Mouse (Mus musculus): ENCODE data around the gene Epsti1.

Gene Epsti1

DNA sequence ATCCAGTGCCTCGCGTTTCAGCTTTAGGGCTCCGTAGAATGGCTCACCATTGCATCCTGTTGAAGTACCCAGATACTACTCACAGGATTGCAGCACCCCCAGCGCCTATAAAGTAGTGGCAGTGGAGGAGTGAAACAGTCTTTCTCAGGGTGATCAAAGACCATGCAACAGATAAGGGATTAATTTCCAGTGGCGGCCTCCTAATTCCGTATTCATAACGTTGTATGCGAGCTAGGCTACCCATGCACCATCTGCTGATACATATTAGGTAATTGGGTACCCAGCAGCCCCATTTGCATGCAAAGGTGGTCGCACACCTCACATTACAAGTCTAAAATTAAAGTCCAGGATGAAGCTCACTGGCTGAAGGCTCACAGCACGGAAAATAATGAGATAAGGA lies 21.4 kb downstream of the Epsti1 start:
- no peak for DNase-seq

DNA sequence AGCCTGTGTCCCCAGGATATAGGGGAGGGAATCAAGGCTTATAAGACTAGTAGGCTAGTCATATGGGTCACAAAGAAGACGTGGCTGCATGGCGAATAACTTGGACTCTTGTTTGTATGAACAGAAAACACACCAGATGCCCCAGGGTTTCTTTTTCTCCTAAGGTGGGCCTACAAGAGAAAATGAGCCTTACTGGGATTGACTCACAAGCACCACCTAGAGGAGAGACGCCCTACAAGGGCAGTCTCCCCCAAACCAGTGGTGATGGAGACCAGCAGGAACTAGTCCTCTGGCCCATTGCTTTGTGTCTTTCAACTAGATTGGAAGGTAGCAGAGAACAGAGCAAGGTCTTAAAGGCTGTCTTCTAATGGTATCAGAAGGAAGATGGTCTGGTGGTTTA lies 22.7 kb downstream of the Epsti1 start:
- peak; percentile 40 for DNase-seq

DNA sequence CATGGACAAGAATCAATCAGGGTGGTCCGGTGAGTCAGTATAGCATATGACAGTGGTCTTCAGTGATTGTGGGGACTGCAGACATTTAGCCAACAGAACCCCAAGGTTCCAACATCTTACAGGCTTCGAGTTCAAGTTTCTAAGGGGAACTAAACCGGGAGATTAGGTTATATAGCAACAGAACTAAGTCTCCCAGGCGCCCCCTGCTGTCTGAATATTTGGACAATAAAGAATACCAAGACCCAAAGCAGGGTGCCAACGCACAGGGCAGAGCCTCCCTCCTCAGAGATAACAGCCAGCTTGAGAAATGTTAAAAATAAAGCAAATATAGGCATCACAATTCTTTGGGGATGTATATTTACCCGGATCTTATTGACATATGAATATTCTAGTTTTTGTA lies 24.0 kb downstream of the Epsti1 start:
- peak; percentile 91 for DNase-seq

DNA sequence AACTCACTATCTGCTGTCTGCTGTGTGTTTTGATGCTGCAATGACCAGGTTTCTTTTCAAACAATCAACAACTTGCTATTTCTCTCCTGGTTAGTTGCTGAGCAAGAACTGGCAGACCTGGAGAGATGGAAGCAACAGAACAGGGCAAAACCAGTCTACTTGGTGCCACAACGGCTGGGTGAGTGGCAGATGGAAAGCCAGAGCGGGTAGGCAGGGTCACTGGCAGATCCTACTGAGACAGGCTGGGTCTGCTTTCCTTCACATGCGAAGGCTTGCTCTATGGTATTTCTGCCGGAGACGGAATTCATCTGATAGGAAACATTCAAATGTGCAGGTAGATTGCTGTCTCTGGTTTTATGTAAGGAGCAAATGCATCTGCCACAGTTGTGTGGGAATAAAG lies 24.6 kb downstream of the Epsti1 start:
- no peak for DNase-seq

DNA sequence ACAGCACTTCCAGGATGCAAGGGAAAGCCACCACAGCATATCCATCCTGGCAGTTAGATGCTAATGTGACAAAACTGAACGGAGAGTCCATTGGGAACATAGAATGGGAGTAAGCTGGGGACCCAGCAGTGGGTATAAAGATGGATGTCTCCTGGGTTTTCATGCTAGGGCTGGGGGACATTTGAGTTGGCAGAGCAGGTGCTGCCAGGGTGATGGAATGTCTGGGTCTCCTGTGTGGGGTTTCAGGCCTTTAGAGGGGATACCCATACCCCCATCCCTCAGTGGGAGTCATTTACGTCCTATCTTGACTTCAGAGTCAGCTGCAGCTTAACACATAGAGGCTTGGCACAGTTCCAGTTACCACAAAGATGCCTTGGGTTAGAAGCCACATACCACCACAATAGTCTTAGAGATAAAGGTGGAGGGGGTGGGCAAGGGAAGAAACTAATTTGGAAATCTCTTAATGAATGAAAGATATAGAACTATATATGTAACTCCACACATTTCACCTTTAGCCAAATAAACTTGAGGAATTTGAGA lies 25.2 kb downstream of the Epsti1 start:
- no peak for DNase-seq

DNA sequence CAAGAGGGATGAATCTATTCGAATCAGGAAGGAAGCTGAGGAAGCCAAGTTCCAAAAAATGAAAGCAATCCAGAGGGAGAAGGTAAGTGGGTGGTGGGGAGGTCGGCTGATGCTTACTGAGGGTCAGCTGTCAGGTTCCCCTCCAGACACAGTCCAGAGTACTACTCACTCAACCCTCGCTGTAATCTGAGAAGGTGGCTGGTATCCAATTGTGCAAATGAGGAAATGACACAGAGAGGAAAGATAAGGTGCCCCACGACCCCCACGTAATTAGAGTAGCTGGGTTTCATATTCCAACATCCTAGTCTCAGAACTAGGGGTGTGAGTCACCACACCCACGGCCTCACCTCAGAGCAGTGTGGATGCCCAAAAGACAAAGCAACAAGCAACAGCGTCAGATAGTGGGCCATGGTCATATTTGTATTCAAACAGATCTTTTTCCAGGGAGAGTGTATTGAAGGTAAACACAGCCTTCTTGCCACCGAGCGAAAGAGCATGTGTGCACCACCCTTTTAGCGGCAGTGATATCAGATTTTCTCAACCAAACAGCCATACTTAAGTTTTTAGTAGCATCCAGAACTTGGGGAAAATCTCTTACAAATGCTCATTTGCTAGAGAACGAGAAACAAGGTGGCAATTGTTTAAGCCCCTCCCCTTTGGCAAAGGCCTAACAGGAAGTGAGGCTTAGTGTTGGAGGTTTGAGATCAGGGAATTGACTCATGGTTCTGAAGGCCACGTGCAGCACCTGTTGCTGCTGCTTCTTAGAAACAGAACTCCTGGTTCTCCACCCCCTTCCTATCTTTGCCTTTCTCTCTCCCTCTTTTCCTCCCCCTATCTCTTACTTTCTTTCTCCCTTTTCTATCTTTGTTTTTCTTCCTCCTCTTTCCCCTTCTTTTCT lies 28.4 kb downstream of the Epsti1 start:
- DNase-seq, result no peak

DNA sequence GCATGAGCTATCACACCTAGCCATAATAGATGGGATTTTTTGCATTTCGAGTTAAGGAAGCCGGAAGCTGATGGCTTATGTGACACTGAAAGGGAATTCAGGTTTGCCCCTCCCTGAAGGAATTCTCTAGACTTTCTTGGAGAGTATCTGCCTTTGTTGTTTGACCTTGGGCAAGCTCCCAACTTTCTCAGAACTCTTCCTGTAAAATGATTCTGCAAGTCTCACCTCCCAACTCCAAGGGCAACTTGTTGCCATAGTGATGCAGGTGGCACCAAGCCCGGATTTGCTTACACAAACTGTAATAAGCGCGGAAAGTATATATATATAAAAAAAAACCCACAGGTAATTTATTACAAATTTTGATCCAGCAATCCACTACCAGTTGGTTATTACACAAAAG lies 29.2 kb downstream of the Epsti1 start:
- DNase-seq, result peak; percentile 65

DNA sequence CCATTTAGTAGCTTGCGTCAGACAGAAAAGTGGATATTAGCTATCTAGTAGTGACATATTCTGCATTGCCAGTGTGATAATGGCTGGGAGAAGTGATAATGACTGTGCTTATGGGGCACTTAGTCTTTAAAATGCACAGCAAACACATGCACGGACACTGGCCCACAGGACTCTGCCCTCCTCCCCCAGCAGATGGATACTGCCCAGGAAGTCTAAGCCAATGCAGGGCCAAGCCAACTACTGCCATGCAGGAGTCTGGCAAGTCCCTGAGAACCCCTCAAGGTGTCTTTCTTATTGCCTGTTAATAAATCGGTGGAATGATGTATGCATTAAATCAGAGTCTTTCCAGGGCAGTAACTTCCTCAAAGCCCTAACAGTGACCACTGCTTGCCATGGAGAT lies 30.4 kb downstream of the Epsti1 start:
- DNase-seq, result no peak

DNA sequence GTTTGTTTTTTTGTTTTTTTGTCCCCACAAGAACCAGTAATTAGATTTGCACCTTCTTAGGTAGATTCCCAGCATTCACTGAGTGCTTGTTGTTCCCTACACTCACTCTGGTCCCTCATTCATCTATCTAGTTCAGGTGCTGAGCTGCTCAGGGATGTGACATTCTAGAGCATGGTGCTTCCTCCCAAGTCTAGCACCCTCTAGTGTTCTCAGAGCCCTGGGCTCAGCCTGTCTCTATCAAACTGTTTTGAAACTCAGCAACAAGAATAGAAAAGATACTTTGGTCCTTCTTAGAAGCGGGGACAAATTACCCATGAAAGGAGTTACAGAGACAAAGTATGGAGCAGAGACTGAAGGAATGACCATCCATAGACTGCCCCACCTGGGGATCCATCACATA lies 37.1 kb downstream of the Epsti1 start:
- no peak for DNase-seq

DNA sequence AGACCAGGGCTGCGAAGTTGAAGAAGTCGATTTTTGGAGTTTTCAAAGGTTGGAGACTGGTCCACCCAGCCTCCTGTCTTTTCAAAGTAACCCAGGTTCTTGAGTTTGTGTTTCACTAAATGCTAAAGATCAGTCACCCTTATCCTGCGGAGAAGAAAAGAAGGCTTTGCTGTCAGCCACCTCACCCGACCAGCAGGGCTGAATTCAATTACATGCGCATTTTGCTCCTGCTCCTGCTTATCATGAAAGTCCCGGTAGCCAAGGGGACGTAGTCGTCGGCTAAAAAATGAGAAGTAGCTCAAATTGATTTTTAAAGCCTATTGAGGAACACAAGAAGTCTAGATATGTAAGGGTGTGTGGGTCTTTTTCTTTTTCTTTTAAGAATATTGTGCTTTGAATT lies 38.2 kb downstream of the Epsti1 start:
- no peak for DNase-seq

DNA sequence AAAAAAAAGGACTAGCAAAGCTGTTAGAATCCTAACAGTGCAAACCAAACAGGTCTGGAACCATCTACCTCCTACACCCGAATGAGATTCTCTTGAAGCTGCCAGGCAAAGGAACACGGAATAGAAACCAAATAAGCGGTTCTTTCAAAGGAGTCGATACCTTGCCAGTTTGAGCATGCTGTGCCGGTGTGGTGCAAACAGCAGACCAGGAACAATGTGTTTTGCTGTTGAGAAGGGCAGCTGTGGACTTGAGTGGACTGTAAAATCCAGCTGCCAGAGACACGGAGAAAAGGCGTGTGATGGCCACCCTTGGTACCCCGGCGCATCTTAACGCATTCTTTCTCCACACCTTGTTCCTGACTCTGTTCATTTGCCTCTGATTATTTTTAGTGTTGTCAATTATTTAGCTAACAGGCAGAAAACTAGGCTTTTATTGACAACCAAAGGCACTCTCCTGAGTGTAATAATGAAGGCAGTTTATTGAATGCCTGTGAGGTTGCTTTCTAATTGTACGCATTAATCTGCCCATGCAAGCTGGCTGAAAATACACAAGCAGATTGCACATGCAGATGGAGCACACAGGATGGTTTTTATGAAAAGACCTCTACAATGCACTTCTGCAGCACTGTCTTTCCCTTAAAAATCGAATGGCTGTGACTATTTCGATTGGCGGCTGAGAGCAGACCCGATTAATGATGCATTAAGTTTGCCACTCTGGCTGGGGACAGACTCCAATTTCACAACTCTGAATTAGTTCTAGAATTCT lies 38.9 kb downstream of the Epsti1 start:
- no peak for DNase-seq

DNA sequence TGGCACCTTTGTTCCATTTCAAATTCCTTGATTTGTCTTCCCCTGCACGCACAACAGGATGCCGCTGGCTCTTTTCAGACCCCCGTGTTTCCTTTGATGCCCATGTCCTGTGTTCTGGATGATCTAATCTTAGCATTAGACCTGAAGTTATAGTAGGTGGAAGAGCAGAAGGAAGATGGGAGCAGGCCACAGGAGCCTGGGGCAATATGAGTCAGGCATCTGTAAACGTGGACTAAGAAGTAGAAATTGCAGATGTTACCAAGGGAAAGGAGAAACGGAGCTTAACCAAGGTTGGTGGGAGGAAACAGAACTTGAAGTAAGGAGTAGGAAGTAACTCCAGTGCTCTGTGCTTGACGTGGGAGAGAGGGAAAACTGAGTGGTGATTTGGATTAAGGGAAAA lies 57.7 kb downstream of the Epsti1 start:
- DNase-seq, result no peak

DNA sequence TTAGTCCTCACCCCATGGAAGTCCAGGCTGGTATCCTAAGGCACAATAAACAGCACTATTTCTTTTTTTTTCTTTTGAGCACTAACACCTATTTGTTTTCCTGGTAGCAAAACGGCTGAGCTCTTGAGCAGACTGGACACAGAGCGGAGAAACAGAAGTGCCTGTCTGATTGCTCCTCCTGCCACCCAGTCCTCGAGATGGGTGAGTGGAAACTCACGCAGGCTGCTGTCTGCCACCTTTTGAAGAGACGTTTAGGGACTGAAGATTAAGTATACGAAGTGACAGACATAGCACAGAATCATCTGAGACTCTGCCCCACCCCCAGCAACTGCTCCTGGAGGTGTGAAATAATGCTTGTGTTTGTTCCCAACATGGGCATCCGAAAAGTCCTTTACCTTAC lies 59.5 kb downstream of the Epsti1 start:
- DNase-seq, result no peak

DNA sequence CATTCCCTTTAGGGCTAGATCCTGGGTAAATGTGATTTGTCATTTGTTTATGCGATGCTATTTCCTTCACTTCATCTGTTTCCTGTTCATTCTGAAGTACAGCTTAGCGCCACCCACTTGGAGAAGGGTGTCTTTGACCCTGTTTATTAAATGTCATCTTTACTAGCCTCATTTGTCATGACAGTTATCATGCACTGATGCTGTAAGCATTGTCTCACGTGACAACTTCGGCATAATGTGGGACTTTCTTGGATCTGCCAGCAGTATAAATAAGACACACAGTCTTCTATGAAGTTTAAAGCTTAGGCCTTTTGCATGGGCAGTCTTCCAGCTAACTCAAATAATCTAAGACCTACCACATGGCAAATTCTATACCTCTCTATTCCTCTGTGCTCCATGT lies 67.3 kb downstream of the Epsti1 start:
- DNase-seq, result no peak

DNA sequence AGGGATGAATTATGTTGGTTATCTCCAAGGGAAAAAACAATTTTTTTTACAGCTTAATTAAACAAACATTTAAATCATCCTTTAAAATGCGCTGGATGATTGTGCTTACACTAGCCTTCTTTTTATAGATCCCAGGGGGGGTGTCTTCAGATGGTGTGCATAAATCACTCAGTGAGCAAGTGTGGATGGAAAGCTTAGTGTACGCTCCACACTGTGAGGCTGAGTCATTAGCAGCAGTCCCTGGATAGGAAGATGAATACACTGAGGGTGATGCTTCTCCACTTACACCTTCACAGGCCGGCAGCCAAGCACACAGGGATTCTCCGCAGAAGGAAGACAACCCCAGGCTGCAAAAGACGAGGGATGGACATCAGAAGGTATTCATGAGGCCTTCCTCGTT lies 70.2 kb downstream of the Epsti1 start:
- no peak for DNase-seq

DNA sequence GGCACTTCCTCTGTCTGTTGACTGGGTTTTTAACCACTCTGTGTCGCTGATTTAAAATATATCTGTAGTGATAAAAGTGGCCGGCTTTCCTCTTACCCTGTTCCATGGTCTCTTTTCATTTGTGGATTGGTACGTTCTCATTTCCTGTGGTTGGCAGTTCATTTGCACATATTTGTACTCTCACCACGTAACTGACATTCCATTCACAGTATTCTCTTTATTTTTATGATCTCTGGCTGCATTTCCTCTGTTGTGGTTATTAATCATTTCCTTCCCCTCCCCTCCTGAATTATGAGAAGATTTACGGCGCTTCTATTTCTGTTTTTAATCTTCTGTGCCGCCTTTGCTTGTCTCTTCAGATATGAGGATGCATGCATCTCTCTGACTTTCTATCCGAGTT lies 71.7 kb downstream of the Epsti1 start:
- DNase-seq, result no peak

DNA sequence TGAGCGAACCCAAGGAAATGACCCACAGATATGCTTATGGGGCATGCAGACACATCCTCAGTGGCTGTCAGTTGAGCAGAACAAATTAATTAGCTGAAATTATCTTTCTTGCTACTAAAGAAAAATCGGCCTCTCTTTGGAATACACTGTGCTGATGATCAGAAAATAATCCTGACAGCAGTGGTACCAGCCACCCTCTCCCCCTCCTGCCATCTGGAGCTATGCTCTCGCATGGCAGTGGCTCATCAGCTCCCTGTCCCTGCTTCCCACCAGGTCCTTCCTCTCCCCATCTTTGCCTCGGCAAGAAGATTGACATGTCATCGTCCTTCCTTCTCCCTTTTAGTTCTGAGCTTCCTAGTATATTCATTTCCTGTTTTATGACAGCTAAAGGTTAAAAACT lies 77.5 kb downstream of the Epsti1 start:
- no peak for DNase-seq

DNA sequence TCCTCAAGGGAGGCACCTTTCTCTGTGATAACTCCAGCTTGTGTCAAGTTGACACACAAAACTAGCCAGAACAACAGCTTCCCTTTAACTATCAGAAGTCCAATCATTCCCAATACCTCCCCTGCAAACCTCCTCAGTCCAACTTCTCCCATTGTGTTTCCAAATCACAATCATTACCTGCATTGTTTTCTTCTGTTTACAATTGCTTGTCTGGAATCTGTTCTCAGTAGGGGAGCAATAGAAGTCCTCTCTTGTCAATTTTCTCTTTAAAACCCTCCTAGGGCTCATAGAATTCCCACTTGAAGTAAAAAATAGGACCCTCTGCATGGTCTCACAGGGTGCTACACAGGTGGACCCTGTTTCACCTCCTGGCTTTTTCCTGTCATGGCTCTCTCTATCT lies 93.7 kb downstream of the Epsti1 start:
- DNase-seq, result no peak

DNA sequence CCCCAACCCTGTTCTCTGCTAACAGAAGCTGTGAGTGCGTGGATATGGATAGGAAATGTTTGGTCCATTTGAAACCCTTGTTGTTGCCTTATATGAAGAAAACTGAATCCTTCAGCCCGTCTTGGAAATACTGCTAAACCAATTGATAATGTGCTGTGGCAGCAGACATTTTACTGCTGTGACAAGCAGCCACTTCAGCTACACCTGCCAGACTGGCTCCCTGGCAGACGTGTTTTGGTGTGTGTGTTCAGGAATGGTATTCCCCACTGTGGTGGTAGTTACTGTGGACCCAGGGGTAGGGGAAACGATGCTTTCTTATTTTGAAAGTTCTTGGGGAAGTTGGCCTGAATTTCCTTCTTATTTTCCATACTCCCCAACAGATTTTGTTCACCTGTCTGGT lies 100.4 kb downstream of the Epsti1 start:
- no peak for DNase-seq

DNA sequence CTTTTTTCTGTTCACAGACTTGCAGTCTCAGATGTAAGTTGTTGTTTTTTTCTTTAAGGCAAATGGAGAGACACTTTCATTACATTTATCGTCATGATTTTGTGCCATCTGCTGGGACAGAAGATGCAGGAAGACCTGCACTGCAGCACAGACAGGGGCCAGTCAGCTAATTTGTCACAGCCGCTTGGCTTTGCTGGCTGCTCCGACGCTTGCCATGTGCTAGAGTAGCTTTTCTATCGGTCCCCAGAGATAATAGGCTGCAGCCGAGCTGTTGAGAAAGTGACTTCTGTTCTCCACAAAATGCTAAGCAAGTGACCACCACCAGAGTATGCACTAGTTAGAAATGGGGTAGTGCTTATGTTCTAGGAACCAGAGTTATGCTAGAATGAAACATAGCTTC lies 104.0 kb downstream of the Epsti1 start:
- no peak for DNase-seq

DNA sequence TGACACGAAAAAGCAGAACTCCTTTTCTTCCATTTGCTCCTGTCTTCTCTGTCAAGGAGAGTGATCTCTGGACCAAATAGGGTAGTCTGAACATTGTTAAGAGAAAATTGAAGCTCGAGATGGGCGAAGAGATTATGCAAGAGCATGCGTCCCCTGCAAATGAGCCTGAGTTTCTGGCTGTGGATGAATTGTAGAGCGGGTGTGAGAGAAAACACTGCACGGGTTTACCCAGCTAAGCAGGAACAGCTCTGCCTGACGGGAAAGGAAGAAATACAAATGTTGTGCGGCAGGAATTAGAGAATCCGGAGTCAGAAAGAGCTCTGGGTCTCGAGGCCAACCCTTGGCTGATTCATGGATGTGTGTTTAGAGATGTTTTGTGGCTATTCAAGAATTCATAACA lies 107.8 kb downstream of the Epsti1 start:
- DNase-seq, result no peak

DNA sequence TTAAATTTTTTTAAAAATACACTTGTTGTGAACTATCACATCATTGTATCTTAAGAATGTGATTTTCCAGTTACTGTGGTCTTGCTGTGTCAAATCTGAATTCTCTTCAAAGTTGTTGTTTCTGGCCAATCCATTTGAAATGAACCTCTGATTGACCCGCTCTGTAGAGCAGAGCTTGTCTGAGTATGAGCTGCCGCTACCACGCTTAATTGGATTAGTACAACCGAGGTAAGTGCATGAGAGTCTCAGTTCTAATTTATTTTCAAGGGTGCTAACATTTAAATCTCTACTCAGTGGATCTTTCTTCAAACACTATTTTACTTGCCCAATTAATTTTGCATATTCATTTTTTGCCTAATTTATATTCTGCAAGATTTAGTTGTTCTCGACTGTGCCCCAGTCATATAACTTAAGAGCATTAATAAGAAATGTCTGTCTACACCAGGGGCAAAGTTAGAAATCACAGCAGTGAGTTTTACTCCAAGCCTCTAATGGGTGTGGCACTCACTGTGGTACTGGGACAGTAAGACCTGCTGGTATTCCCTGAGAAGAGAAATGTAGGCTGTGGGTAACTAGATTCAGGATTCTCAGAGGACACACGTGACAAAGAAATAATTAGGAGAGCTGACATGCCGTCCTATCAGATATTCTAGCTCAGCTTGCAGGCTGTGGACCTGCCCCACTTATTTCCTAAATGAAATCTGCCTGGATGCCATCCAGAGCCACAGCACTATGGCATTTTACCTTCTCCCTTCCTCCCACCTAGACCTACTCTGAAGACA lies 111.7 kb downstream of the Epsti1 start:
- DNase-seq, result no peak

DNA sequence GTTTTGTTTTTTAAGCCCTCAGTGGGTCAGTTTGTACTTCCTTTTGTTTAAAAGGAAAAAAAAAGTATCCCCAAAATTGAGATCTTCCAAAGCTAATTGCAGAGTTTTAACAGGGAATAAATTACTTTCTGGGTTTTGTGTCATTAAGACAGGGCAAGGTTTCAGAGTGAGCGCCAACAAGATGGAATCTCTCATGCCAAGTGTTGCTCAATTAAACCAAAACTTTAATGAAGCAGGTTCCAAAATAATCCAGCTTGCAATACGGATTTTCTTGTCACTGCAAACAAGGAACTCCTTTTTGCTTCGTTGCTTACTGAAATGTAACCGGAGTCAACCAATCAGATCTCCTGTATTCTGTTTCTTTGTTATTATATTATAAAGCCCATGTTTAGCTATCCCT lies 112.4 kb downstream of the Epsti1 start:
- no peak for DNase-seq
